Mouse (Mus musculus) intestine, postnatal 0 days (tissue): ENCODE data around the gene Zfp423. TPM values are rescaled to one million over a fixed set of nuclear protein-coding genes. Genes with fewer than 3 reads are reported as not detected.
A peak's percentile ranks its signal among the peaks of the same experiment; 100 is the strongest.

Experiments
- ATAC-seq: fragments of 200-750 bp; cut with Nextera tagmentation; 2 replicates; pipeline ENCODE4 v1.8.0; 2017; ENCODE audit warnings: mild to moderate bottlenecking, moderate TSS enrichment, moderate library complexity
- H3K27ac ChIP-seq: fragments of 300-500 bp; sonication (generic); 2 replicates; pipeline ENCODE4 v1.5.1; 2014; ENCODE audit warnings: mild to moderate bottlenecking, low read depth, low read length, moderate library complexity
- H3K27me3 ChIP-seq: fragments of 300-500 bp; sonication (generic); replicated peaks from 2 replicates; pipeline ENCODE4 v1.6.1; 2014; ENCODE audit warnings: low read length, mixed read lengths; ENCODE audit not compliant: control insufficient read depth, insufficient read depth
- H3K36me3 ChIP-seq: fragments of 300-500 bp; sonication (generic); 2 replicates; pipeline ENCODE4 v1.6.1; 2014; ENCODE audit warnings: mild to moderate bottlenecking, moderate library complexity; ENCODE audit not compliant: control insufficient read depth, insufficient read depth
- H3K4me1 ChIP-seq: fragments of 300-500 bp; sonication (generic); replicated peaks from 2 replicates; pipeline ENCODE4 v1.6.1; 2014; ENCODE audit warnings: antibody characterized with exemption, low read length, mixed read lengths; ENCODE audit not compliant: control insufficient read depth, insufficient read depth
- H3K4me2 ChIP-seq: fragments of 300-500 bp; sonication (generic); replicated peaks from 2 replicates; pipeline ENCODE4 v1.6.1; 2014; ENCODE audit warnings: low read depth, mild to moderate bottlenecking, moderate library complexity
- H3K4me3 ChIP-seq: fragments of 300-500 bp; sonication (generic); 2 replicates; pipeline ENCODE4 v1.5.1; 2014; ENCODE audit warnings: low read depth, low read length
- H3K9ac ChIP-seq: fragments of 300-500 bp; sonication (generic); 2 replicates; pipeline ENCODE4 v1.6.1; 2014; ENCODE audit warnings: mild to moderate bottlenecking, low read depth, low read length
- H3K9me3 ChIP-seq: fragments of 300-500 bp; sonication (generic); 2 replicates; pipeline ENCODE4 v1.6.1; 2016; ENCODE audit warnings: mixed run types; ENCODE audit not compliant: control insufficient read depth
- CTCF ChIP-seq: sonication (generic); IDR thresholded peaks from 2 replicates; pipeline ENCODE4 v1.5.1; 2016; ENCODE audit warnings: low read depth, mild to moderate bottlenecking, control low read depth, antibody characterized with exemption, moderate library complexity
- WGBS: fragments of 180-500 bp; shearing (Covaris S2); extraction: QIAGEN DNeasy Blood & Tissue Kit; methylation state at CpG from one replicate; pipeline ENCODE4 v1.1.7; 2014; 5-methylcytosine and 5-hydroxymethylcytosine counted together
- polyA plus RNA-seq: library from polyadenylated mRNA; unstranded; fragments of >200 nt; fragmentation: Nextera tagmentation; extraction: Ambion mirVana; gene quantifications from 2 replicates; pipeline ENCODE4 v1.2.1, GENCODE M21; 2015

The Zfp423 gene
- polyA plus RNA-seq, 1 experiment from 2014 or later, result 1.6 TPM

DNA sequence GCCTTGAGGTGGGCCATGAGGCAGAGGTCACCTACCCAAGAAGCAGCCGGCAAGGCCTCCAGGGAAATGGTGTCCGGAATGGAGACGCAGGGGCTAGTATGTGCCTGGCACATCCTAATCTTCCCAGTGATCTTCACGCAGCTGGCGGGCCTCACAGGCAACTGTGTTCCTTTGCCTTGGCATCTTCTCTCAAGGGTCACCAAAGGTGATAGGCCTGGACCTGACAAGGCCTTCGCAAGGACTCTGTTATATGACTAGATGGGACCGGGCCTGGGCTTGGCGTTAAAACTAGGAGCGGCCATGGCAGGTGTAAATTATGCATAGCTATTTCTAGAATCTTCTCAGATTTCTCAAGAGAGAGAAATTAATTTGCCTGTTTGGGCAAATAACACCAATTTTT lies 303.4 kb downstream of the Zfp423 start:
- Histone ChIP-seq H3K27me3 (peaks cover 22% of the 10 kb centered on the region), H3K27ac (no peak overlapping the region), H3K4me1 (no peaks in the 10 kb centered on the region), H3K9me3 (no peaks in the 10 kb centered on the region), H3K36me3 (no peaks in the 10 kb centered on the region), H3K4me2 (peak overlapping the region; percentile 72; the same call in 1 of the 2 replicates), H3K4me3 (no peak overlapping the region), H3K9ac (no peak overlapping the region)
- ATAC-seq, result no peak
- WGBS, result 72% methylated on average over 9 of the region's 9 CpGs
- no peak for TF ChIP-seq CTCF

DNA sequence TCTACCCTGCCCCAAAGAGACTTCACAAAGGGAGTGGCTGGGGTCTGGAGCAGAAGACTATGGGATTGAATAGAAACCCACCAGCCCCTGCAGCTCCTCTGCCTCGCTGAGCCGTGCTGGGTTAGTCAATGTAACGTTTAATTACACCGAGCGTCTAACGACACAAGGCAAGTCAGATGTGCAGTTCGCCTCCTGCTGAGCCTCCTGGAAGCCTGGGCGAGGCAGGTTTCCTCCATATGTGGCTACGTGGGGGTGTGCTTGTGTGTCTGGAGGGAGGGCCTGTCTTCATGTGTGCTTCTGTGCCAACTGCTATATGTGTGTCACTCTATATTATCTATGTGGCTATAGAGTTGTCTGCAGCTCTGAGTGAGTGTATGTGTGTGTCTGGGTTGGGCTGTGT lies 311.6 kb downstream of the Zfp423 start:
- Histone ChIP-seq H3K4me1 (no peaks in the 10 kb centered on the region), H3K27me3 (no peaks in the 10 kb centered on the region; the same call in 1 of the 2 replicates), H3K4me3 (no peak overlapping the region), H3K27ac (no peak overlapping the region), H3K4me2 (no peak overlapping the region), H3K9me3 (no peaks in the 10 kb centered on the region), H3K9ac (no peak overlapping the region), H3K36me3 (no peaks in the 10 kb centered on the region)
- no peak for ATAC-seq
- TF ChIP-seq CTCF, result no peak
- 82% methylated on average over 9 of the region's 9 CpGs for WGBS

DNA sequence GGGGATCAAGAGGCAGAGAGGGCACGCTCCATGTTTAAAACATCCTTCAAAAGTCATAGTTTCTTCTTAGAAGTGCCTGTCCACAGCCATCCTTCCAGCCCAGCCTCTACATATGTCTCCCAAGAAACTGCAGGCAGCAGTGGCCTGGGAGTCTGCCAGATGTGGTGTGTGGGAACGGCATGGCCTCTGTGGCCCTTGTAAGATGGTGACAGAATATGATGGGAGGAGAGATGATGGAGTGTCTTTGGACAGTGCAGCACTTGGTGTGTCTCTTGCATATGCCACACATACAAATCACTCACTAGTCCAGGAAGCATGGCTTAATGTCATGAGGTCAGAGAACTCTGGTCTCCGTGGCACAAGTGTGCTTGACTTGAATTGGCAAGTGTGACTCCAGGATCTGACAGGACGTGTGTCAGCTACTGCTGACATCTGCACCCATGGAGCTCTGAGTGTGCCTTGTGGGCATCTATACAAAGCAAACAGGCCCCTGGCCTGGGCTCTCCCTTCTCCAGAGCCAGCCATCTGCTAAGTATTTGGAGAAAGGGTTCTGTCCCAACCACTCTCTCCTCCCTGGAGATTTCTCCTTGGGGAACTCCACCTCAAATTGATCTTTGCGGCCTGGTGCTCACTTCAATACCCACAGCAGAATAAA lies 313.4 kb downstream of the Zfp423 start:
- Histone ChIP-seq H3K4me2 (no peak overlapping the region), H3K4me1 (no peaks in the 10 kb centered on the region), H3K27ac (no peak overlapping the region), H3K36me3 (no peaks in the 10 kb centered on the region), H3K4me3 (no peak overlapping the region), H3K9ac (no peak overlapping the region), H3K27me3 (no peaks in the 10 kb centered on the region; the same call in 1 of the 2 replicates), H3K9me3 (no peaks in the 10 kb centered on the region)
- 72% methylated on average over 5 of the region's 5 CpGs for WGBS
- no peak for ATAC-seq
- TF ChIP-seq CTCF, result no peak

DNA sequence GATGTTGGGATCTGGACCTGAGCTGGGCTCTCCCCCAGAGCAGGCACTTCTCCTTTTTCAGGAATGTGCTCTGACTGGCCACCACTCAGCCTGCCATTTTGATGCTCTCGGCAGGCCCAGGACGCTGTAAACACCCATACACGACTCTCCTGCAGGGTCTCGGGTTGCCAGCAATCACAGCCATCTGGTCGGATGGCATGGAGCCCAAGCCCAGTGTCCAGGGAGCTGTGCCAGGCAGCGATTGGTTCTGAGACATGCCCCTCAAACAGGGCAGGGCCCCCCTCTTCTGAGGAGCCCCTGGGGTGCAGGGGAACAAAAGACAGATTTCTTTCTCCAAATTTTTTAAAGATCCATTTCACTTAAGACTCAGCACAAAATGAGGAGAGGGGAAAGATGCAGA lies 314.0 kb downstream of the Zfp423 start:
- 44% methylated on average over 6 of the region's 6 CpGs for WGBS

DNA sequence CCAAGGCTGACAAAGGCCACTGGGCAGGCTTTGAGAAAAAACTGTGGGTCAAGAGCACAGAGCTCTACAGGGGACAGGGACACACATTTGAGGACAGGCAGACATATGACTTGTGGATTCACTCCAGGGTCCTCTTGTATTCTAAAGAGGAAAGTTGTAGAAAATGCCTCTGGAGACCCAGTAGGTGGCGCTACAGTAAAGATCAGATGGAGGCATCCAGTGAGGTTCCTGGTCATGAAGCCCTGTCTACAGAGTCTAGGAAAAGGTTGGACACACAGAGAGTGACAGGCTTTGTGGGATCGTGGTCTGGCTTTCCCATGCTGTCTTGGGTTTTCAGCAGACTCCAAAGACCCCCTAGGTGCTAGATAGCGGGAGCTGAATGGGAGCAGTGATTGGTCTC lies 318.5 kb downstream of the Zfp423 start:
- Histone ChIP-seq H3K4me2 (no peak overlapping the region), H3K27me3 (no peaks in the 10 kb centered on the region; the same call in 1 of the 2 replicates), H3K9me3 (no peaks in the 10 kb centered on the region), H3K4me3 (no peak overlapping the region), H3K36me3 (no peaks in the 10 kb centered on the region), H3K4me1 (no peaks in the 10 kb centered on the region), H3K27ac (no peak overlapping the region), H3K9ac (no peak overlapping the region)
- TF ChIP-seq CTCF, result peak; percentile 69
- no peak for ATAC-seq
- 47% methylated on average over 3 of the region's 3 CpGs for WGBS

More for the DNA sequence above, 314.0 kb downstream of the Zfp423 start:
- Histone ChIP-seq H3K4me3 (no peak overlapping the region), H3K9me3 (no peaks in the 10 kb centered on the region), H3K4me2 (no peak overlapping the region), H3K27me3 (no peaks in the 10 kb centered on the region; the same call in 1 of the 2 replicates), H3K4me1 (no peaks in the 10 kb centered on the region), H3K27ac (no peak overlapping the region), H3K36me3 (no peaks in the 10 kb centered on the region), H3K9ac (no peak overlapping the region)
- TF ChIP-seq CTCF, result no peak
- no peak for ATAC-seq

DNA sequence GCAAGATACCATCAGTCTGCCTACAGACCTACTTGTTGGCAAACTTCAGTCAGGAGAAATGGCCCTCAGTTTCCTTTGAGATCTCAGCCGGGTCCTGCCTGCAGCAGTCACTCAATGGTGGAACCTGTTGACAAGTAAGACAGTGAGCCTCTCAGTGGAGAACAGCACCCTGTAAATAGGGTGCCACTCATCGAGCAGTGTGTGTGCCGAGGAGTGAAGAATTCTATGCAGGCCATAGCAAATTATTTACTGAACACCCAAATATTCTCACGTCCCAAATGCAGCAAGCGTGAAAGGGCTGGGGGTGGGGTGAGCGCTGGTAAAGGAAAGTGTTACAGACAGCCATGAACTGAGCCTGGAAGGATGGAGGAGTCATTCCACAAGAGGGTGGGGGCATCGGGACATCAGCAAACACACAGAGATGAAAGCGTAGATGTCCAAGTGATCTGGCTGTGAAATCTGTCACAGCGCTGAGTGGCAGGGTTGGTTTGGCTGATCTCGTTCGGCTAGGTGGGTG lies 323.1 kb downstream of the Zfp423 start:
- Histone ChIP-seq H3K4me3 (no peak overlapping the region), H3K4me2 (no peak overlapping the region), H3K4me1 (no peaks in the 10 kb centered on the region), H3K9ac (no peak overlapping the region), H3K27me3 (no peaks in the 10 kb centered on the region; the same call in 1 of the 2 replicates), H3K9me3 (no peaks in the 10 kb centered on the region), H3K36me3 (no peaks in the 10 kb centered on the region), H3K27ac (no peak overlapping the region)
- WGBS, result 60% methylated on average over 11 of the region's 11 CpGs
- no peak for TF ChIP-seq CTCF
- no peak for ATAC-seq
